8 mouse cellular contexts compared by ENCODE assay signal in genomic region chr11:71750534-71751173, GRCm38 (mm10). TPM values are rescaled to one million over a fixed set of nuclear protein-coding genes. Genes with fewer than 3 reads are reported as not detected.
DNase-seq lines count a peak whose midpoint lies in the region; TF ChIP-seq lines count a peak whose summit lies in the region.

No protein-coding gene starts in this region.

- TF ChIP-seq POLR2A in embryonic fibroblast, embryonic 13.5 days (IDR thresholded peaks at IDR 0.05; ENCODE audit: low read depth, low read length): no peak

- H3K4me3 ChIP-seq in embryonic fibroblast, embryonic 13.5 days (ENCODE audit: insufficient read depth, low read length): peak overlapping the region; percentile 24
- H3K4me3 ChIP-seq in hindbrain, embryonic 10.5 days: peak overlapping the region; percentile 91

- WGBS in hindbrain, embryonic 10.5 days: 1% methylated on average over 60 of the region's 60 CpGs

- no peaks in the 10 kb centered on the region for H3K9me3 ChIP-seq in hindbrain, embryonic 10.5 days

- H3K27me3 ChIP-seq in hindbrain, embryonic 10.5 days (ENCODE audit: insufficient read depth, poor library complexity, severe bottlenecking): peaks cover 34% of the 10 kb centered on the region

- DNase-seq in ES-CJ7 (ENCODE audit: low read depth, low spot score) (peak; percentile 25), MN1 (ENCODE audit: low spot score) (no peak)
- DNase-seq in adrenal gland, postnatal 36 days: peak; percentile 70 to 82
- peak; percentile 78 for DNase-seq in hindbrain, embryonic 10.5 days (ENCODE audit: low spot score)
- peak; percentile 64 to 78 for DNase-seq in layer of hippocampus, postnatal 10 days (ENCODE audit: low spot score in 2 of 2)
- DNase-seq in lung, postnatal 10 days: peak; percentile 36
- peak; percentile 83 for DNase-seq in right cerebral cortex, postnatal 25 days

- H3K4me1 ChIP-seq in embryonic fibroblast, embryonic 13.5 days (ENCODE audit: control insufficient read depth, insufficient read depth, low read length): no peaks in the 10 kb centered on the region
- peaks cover 78% of the 10 kb centered on the region for H3K4me1 ChIP-seq in hindbrain, embryonic 10.5 days (replicated peaks)

- no peak for TF ChIP-seq CTCF in embryonic fibroblast, embryonic 13.5 days (IDR thresholded peaks at IDR 0.05; ENCODE audit: borderline replicate concordance, insufficient read depth, low read length)

- H3K27ac ChIP-seq in embryonic fibroblast, embryonic 13.5 days (ENCODE audit: insufficient read depth, low read length): no peak overlapping the region
- peak overlapping the region; percentile 97 for H3K27ac ChIP-seq in hindbrain, embryonic 10.5 days

- no peaks in the 10 kb centered on the region for H3K36me3 ChIP-seq in hindbrain, embryonic 10.5 days

RNA-seq across cellular contexts. Expression of gene Wscd1, which starts 0.9 kb away (rescaled TPM):
- 1 to 10 TPM; 5.0 to 7.4 TPM for total RNA-seq in adrenal gland, postnatal 36 days (2021)
- 0.23 TPM in 1 of 2 replicates, not detected in the other for polyA plus RNA-seq in embryonic fibroblast, embryonic 13.5 days (2011; ENCODE audit: insufficient read length, low read depth, missing spikeins)
- 52.4 and 69.5 TPM in 2 replicates for polyA plus RNA-seq in hindbrain, embryonic 10.5 days (2016; fragmentation: Nextera tagmentation; extraction: Ambion mirVana)
- 10 to 100 TPM; 89.2 to 96.5 TPM for total RNA-seq in layer of hippocampus, postnatal 10 days (2021)

Comparison
In these comparisons a context has a peak if more than half of its experiments do, and no peak if none do; other contexts are left out.
1. RNA of gene Wscd1, which starts 0.9 kb away (total RNA-seq): 89.2 to 96.5 TPM in layer of hippocampus, postnatal 10 days; 5.0 to 7.4 TPM in adrenal gland, postnatal 36 days; every median in the first group is over 10 times any median in the second.